ENCODE assay signal across 25 mouse cellular contexts in the genomic region with DNA sequence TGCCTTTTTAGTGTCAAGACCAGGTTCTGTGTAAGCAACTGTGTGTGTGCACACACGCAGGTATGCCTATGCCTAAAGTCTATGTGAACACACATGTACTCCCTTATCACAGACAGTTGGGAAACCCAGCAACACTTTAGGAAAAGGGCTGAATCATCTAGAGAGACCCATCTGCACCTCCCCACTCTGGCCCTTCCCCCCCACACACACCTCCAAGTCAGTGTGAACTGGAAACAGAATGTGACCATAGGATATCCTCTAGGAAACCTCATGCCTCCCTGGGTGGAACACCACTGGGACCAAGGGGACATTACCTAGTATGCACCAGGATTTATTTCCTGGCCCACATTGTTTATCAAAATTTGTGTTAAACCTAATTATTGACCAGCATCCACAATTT.
DNase-seq lines count a peak whose midpoint lies in the region; ATAC-seq lines count a peak whose summit lies in the region.
"Had no signal": no experiment of that assay in that cellular context is flagged by ENCODE, and none has a peak within 500 bp of the region (broad histone marks: within the 10 kb centered on the region; RNA-seq: fewer than 3 reads in every experiment).

No protein-coding gene starts in this region.

- H3K36me3 ChIP-seq in megakaryocyte, embryonic 14.5 days (replicated peaks; ENCODE audit: low read length), result peaks cover 100% of the 10 kb centered on the region
- H3K36me3 ChIP-seq: embryonic facial prominence, embryonic 10.5 days; embryonic facial prominence, embryonic 13.5 days; forebrain, embryonic 12.5 days; forebrain, embryonic 15.5 days; heart, embryonic 10.5 days; heart, embryonic 13.5 days; hindbrain, embryonic 12.5 days; hindbrain, embryonic 15.5 days had no signal

- ATAC-seq in megakaryocyte, adult 5-6 weeks (ENCODE audit: poor library complexity, severe bottlenecking), result no peak
- ATAC-seq: CD4-positive, CD25-positive, alpha-beta regulatory T cell, adult 4 months; forebrain, embryonic 15.5 days; intestine, postnatal 0 days had no signal

- H3K4me1 ChIP-seq in megakaryocyte, embryonic 14.5 days, result peaks cover 85% of the 10 kb centered on the region
- H3K4me1 ChIP-seq in brown adipose tissue, adult 24 weeks (ENCODE audit: control insufficient read depth, insufficient read depth, insufficient read length, low read length), result peaks cover 16% of the 10 kb centered on the region
- H3K4me1 ChIP-seq: forebrain, embryonic 12.5 days; forebrain, embryonic 15.5 days; heart, embryonic 10.5 days; hindbrain, embryonic 12.5 days; hindbrain, embryonic 15.5 days had no signal

- peaks cover 8% of the 10 kb centered on the region; the same call in 1 of the 2 replicates for H3K9me3 ChIP-seq in megakaryocyte, embryonic 14.5 days
- H3K9me3 ChIP-seq: embryonic facial prominence, embryonic 10.5 days; embryonic facial prominence, embryonic 13.5 days; forebrain, embryonic 12.5 days; forebrain, embryonic 15.5 days; heart, embryonic 10.5 days; heart, embryonic 13.5 days; hindbrain, embryonic 15.5 days had no signal

- DNase-seq in heart, adult 11 months, result peak; percentile 90
- DNase-seq in heart, adult 18-20 months, result no peak
- no peak for DNase-seq in embryo, embryonic 11 days
- DNase-seq in left cerebral cortex, adult 18-20 months (ENCODE audit: low spot score in 2 of 2), result no peak
- DNase-seq: adrenal gland, adult 2 months; adrenal gland, postnatal 14 days; cerebellum, adult 11 months; cerebellum, adult 2 months; cerebellum, adult 9-11 months; cerebellum, postnatal 25 days; gastrocnemius, postnatal 25 days had no signal

- H3K4me3 ChIP-seq in megakaryocyte, embryonic 14.5 days (replicated peaks), result peak overlapping the region; percentile 13
- H3K4me3 ChIP-seq in brown adipose tissue, adult 24 weeks (ENCODE audit: insufficient read depth, low read depth, low read length), result no peak overlapping the region
- H3K4me3 ChIP-seq: embryonic facial prominence, embryonic 10.5 days; embryonic facial prominence, embryonic 13.5 days; erythroblast, embryonic 14.5 days; forebrain, embryonic 12.5 days; forebrain, embryonic 15.5 days; heart, embryonic 10.5 days; heart, embryonic 13.5 days; hindbrain, embryonic 12.5 days; hindbrain, embryonic 15.5 days had no signal

- peak overlapping the region; percentile 20 for H3K27ac ChIP-seq in brown adipose tissue, adult 24 weeks (replicated peaks; ENCODE audit: low read depth, low read length)
- H3K27ac ChIP-seq: embryonic facial prominence, embryonic 10.5 days; embryonic facial prominence, embryonic 13.5 days; forebrain, embryonic 12.5 days; forebrain, embryonic 15.5 days; heart, embryonic 10.5 days; heart, embryonic 13.5 days; hindbrain, embryonic 12.5 days; hindbrain, embryonic 15.5 days had no signal

- no peaks in the 10 kb centered on the region for H3K27me3 ChIP-seq in megakaryocyte, embryonic 14.5 days (replicated peaks)
- H3K27me3 ChIP-seq: embryonic facial prominence, embryonic 13.5 days; forebrain, embryonic 12.5 days; forebrain, embryonic 15.5 days; hindbrain, embryonic 12.5 days; hindbrain, embryonic 15.5 days had no signal
